Mouse (Mus musculus): Measurements from ENCODE around the gene Ak1. TPM values are rescaled to one million over a fixed set of nuclear protein-coding genes. Genes with fewer than 3 reads are reported as not detected.

Ak1 gene
- polyA plus RNA-seq, 1 experiment from 2014 or later = 99.0 TPM

GRCm38 (mm10) chr2:32647366-32647765 is 25.8 kb downstream of the Ak1 start:
- ATAC-seq = no peak
- H3K27me3 ChIP-seq = no peaks in the 10 kb centered on the region
- ChIA-PET CTCF (interaction anchor here (2.1 kb wide), 1 partner anchor 42 kb away, joined by 6 read pairs; no protein-coding TSS in a partner anchor), POLR2A (no interaction called here)
- no peak for TF ChIP-seq CTCF (IDR thresholded peaks at IDR 0.05)
- DNase-seq (ENCODE audit: low read depth, low spot score) = no peak
- in situ Hi-C loops (cut with MboI; ENCODE audit: low pct_unique_long_range_greater_than_20kb) = no loop called here

- POLR2A ChIA-PET = no interaction called here
- CTCF ChIA-PET = interaction anchor here (1.5 kb wide), 1 partner anchor 14 kb away, joined by 3 read pairs; no protein-coding TSS in a partner anchor
- ATAC-seq (peak; percentile 35), DNase-seq (ENCODE audit: low read depth, low spot score) (no peak)
- no peaks in the 10 kb centered on the region for H3K27me3 ChIP-seq
- TF ChIP-seq CTCF (IDR thresholded peaks at IDR 0.05) = no peak
- in situ Hi-C loops (cut with MboI; ENCODE audit: low pct_unique_long_range_greater_than_20kb) = no loop called here
Observed at GRCm38 (mm10) chr2:32653764-32654163, 32.2 kb downstream of the Ak1 start.

GRCm38 (mm10) chr2:32654743-32655393 is 33.3 kb downstream of the Ak1 start:
- in situ Hi-C loops (cut with MboI; ENCODE audit: low pct_unique_long_range_greater_than_20kb) = no loop called here
- POLR2A ChIA-PET = no interaction called here
- no peaks in the 10 kb centered on the region for H3K27me3 ChIP-seq
- no peak for TF ChIP-seq CTCF (IDR thresholded peaks at IDR 0.05)
- ATAC-seq = no peak
- CTCF ChIA-PET = no interaction called here
- no peak for DNase-seq (ENCODE audit: low read depth, low spot score)

- TF ChIP-seq CTCF (IDR thresholded peaks at IDR 0.05) = no peak
- in situ Hi-C loops (cut with MboI; ENCODE audit: low pct_unique_long_range_greater_than_20kb) = no loop called here
- CTCF ChIA-PET = no interaction called here
- no peak for ATAC-seq
- POLR2A ChIA-PET = no interaction called here
- no peak for DNase-seq (ENCODE audit: low read depth, low spot score)
- H3K27me3 ChIP-seq = no peaks in the 10 kb centered on the region
Observed at GRCm38 (mm10) chr2:32655394-32655744, 33.8 kb downstream of the Ak1 start.

- ATAC-seq (no peak), DNase-seq (ENCODE audit: low read depth, low spot score) (no peak)
- no peaks in the 10 kb centered on the region for H3K27me3 ChIP-seq
- TF ChIP-seq CTCF (IDR thresholded peaks at IDR 0.05) = no peak
- in situ Hi-C loops (cut with MboI; ENCODE audit: low pct_unique_long_range_greater_than_20kb) = no loop called here
- CTCF ChIA-PET = no interaction called here
- POLR2A ChIA-PET = no interaction called here
Observed at GRCm38 (mm10) chr2:32655826-32656225, 34.3 kb downstream of the Ak1 start.

- TF ChIP-seq CTCF (IDR thresholded peaks at IDR 0.05) = no peak
- ChIA-PET CTCF (no interaction called here), POLR2A (no interaction called here)
- ATAC-seq = no peak
- no peaks in the 10 kb centered on the region for H3K27me3 ChIP-seq
- DNase-seq (ENCODE audit: low read depth, low spot score) = no peak
- in situ Hi-C loops (cut with MboI; ENCODE audit: low pct_unique_long_range_greater_than_20kb) = no loop called here
Observed at GRCm38 (mm10) chr2:32658873-32659272, 37.3 kb downstream of the Ak1 start.

GRCm38 (mm10) chr2:32661509-32662107 is 40.0 kb downstream of the Ak1 start:
- POLR2A ChIA-PET = no interaction called here
- CTCF ChIA-PET = interaction anchor here (0.9 kb wide), 1 partner anchor 27 kb away, joined by 3 read pairs; no protein-coding TSS in a partner anchor
- ATAC-seq = no peak
- no peaks in the 10 kb centered on the region for H3K27me3 ChIP-seq
- no peak for TF ChIP-seq CTCF (IDR thresholded peaks at IDR 0.05)
- in situ Hi-C loops (cut with MboI; ENCODE audit: low pct_unique_long_range_greater_than_20kb) = no loop called here
- DNase-seq (ENCODE audit: low read depth, low spot score) = peak; percentile 25

GRCm38 (mm10) chr2:32662291-32662690 is 40.7 kb downstream of the Ak1 start:
- DNase-seq (ENCODE audit: low read depth, low spot score) (no peak), ATAC-seq (no peak)
- no peak for TF ChIP-seq CTCF (IDR thresholded peaks at IDR 0.05)
- in situ Hi-C loops (cut with MboI; ENCODE audit: low pct_unique_long_range_greater_than_20kb) = no loop called here
- ChIA-PET CTCF (no interaction called here), POLR2A (no interaction called here)
- no peaks in the 10 kb centered on the region for H3K27me3 ChIP-seq

GRCm38 (mm10) chr2:32665345-32665744 is 43.8 kb downstream of the Ak1 start:
- DNase-seq (ENCODE audit: low read depth, low spot score) (no peak), ATAC-seq (no peak)
- no peaks in the 10 kb centered on the region for H3K27me3 ChIP-seq
- no peak for TF ChIP-seq CTCF (IDR thresholded peaks at IDR 0.05)
- POLR2A ChIA-PET = no interaction called here
- in situ Hi-C loops (cut with MboI; ENCODE audit: low pct_unique_long_range_greater_than_20kb) = no loop called here
- CTCF ChIA-PET = no interaction called here

- no peak for DNase-seq (ENCODE audit: low read depth, low spot score)
- in situ Hi-C loops (cut with MboI; ENCODE audit: low pct_unique_long_range_greater_than_20kb) = no loop called here
Observed at GRCm38 (mm10) chr2:32665853-32666252, 44.3 kb downstream of the Ak1 start.

GRCm38 (mm10) chr2:32667775-32668174 is 46.2 kb downstream of the Ak1 start:
- CTCF ChIA-PET = interaction anchor here (0.8 kb wide), 1 partner anchor 14 kb away, joined by 3 read pairs; no protein-coding TSS in a partner anchor
- in situ Hi-C loops (cut with MboI; ENCODE audit: low pct_unique_long_range_greater_than_20kb) = no loop called here
- DNase-seq (ENCODE audit: low read depth, low spot score) = no peak
- no peak for ATAC-seq
- POLR2A ChIA-PET = interaction anchor here (1.2 kb wide), 1 partner anchor 12 kb away, joined by 5 read pairs; no protein-coding TSS in a partner anchor
- H3K27me3 ChIP-seq = no peaks in the 10 kb centered on the region
- no peak for TF ChIP-seq CTCF (IDR thresholded peaks at IDR 0.05)

More at GRCm38 (mm10) chr2:32665853-32666252, 44.3 kb downstream of the Ak1 start:
- ChIA-PET CTCF (no interaction called here), POLR2A (no interaction called here)
- H3K27me3 ChIP-seq = no peaks in the 10 kb centered on the region
- ATAC-seq = no peak
- no peak for TF ChIP-seq CTCF (IDR thresholded peaks at IDR 0.05)

All from Patski (cell line).